10 mouse cellular contexts compared by ENCODE assay signal in genomic region chr17:45303183-45303582, GRCm38 (mm10).
"Had no signal": no experiment of that assay in that cellular context is flagged by ENCODE, and none has a peak within 500 bp of the region (broad histone marks: within the 10 kb centered on the region; RNA-seq: fewer than 3 reads in every experiment).

No protein-coding gene starts in this region.

- DNase-seq: kidney, adult 11 months; kidney, adult 8-10 months; kidney, postnatal 10 days; kidney, postnatal 36 days; liver, postnatal 0 days; lung, embryonic 14.5 days; retina, postnatal 1 day; right cerebral cortex, postnatal 14 days; right cerebral cortex, postnatal 4 days; thymus, postnatal 25 days had no signal
